In genomic region chr5:73551836-73552235, GRCm38 (mm10) we compare ENCODE assay signal across 30 mouse cellular contexts.
"Had no signal": no experiment of that assay in that cellular context is flagged by ENCODE, and none has a peak within 500 bp of the region (broad histone marks: within the 10 kb centered on the region; RNA-seq: fewer than 3 reads in every experiment).

No protein-coding gene starts in this region.

- H3K9me3 ChIP-seq: limb, embryonic 10.5 days; limb, embryonic 12.5 days; limb, embryonic 13.5 days; limb, embryonic 15.5 days; liver, embryonic 12.5 days; liver, embryonic 13.5 days; liver, embryonic 15.5 days; lung, embryonic 15.5 days; megakaryocyte, embryonic 14.5 days; midbrain, embryonic 12.5 days; midbrain, embryonic 13.5 days; midbrain, embryonic 15.5 days; neural tube, embryonic 12.5 days had no signal

- DNase-seq: left cerebral cortex, postnatal 4 days; liver; liver, embryonic 13.5 days; liver, postnatal 0 days; lung, adult 18-20 months; lung, adult 2 months; lung, embryonic 14.5 days; lung, postnatal 10 days; lung, postnatal 14 days; lung, postnatal 36 days; lung, postnatal 4 days; midbrain, embryonic 14.5 days had no signal

- ATAC-seq: liver, embryonic 12.5 days; liver, postnatal 0 days; lung, postnatal 0 days; midbrain, embryonic 13.5 days; midbrain, embryonic 15.5 days; midbrain, embryonic 16.5 days had no signal

- H3K4me3 ChIP-seq: limb, embryonic 10.5 days; limb, embryonic 12.5 days; limb, embryonic 13.5 days; limb, embryonic 15.5 days; liver, embryonic 12.5 days; liver, embryonic 13.5 days; liver, embryonic 15.5 days; lung, embryonic 15.5 days; megakaryocyte, embryonic 14.5 days; midbrain, embryonic 12.5 days; midbrain, embryonic 13.5 days; midbrain, embryonic 15.5 days; myocyte; neural tube, embryonic 12.5 days had no signal

- H3K27ac ChIP-seq: limb, embryonic 10.5 days; limb, embryonic 12.5 days; limb, embryonic 13.5 days; limb, embryonic 15.5 days; liver, embryonic 12.5 days; liver, embryonic 13.5 days; liver, embryonic 14.5 days; liver, embryonic 15.5 days; lung, embryonic 15.5 days; macrophage; midbrain, embryonic 12.5 days; midbrain, embryonic 13.5 days; midbrain, embryonic 15.5 days; neural tube, embryonic 12.5 days had no signal

- H3K9ac ChIP-seq: limb, embryonic 12.5 days; limb, embryonic 13.5 days; limb, embryonic 15.5 days; liver, embryonic 12.5 days; liver, embryonic 13.5 days; liver, embryonic 14.5 days; liver, embryonic 15.5 days; liver, postnatal 0 days; lung, embryonic 14.5 days; lung, embryonic 15.5 days; midbrain, embryonic 12.5 days; midbrain, embryonic 13.5 days; midbrain, embryonic 15.5 days; neural tube, embryonic 12.5 days had no signal

- H3K4me1 ChIP-seq: limb, embryonic 10.5 days; limb, embryonic 15.5 days; liver, embryonic 12.5 days; liver, embryonic 13.5 days; liver, embryonic 15.5 days; midbrain, embryonic 12.5 days; midbrain, embryonic 15.5 days; neural tube, embryonic 12.5 days had no signal

- H3K27me3 ChIP-seq: limb, embryonic 12.5 days; limb, embryonic 13.5 days; limb, embryonic 15.5 days; liver, embryonic 12.5 days; liver, embryonic 13.5 days; liver, embryonic 15.5 days; lung, embryonic 15.5 days; megakaryocyte, embryonic 14.5 days; midbrain, embryonic 12.5 days; midbrain, embryonic 13.5 days; midbrain, embryonic 15.5 days; neural tube, embryonic 12.5 days had no signal

- H3K4me2 ChIP-seq: limb, embryonic 12.5 days; limb, embryonic 13.5 days; limb, embryonic 15.5 days; liver, embryonic 11.5 days; liver, embryonic 12.5 days; liver, embryonic 13.5 days; liver, embryonic 15.5 days; lung, embryonic 14.5 days; lung, embryonic 15.5 days; midbrain, embryonic 12.5 days; midbrain, embryonic 13.5 days; midbrain, embryonic 15.5 days; neural tube, embryonic 12.5 days had no signal

- H3K36me3 ChIP-seq: liver, embryonic 13.5 days; liver, embryonic 15.5 days; midbrain, embryonic 15.5 days had no signal
